Mouse (Mus musculus) MEL (cell line): ENCODE data around the gene Foxn1. TPM values are rescaled to one million over a fixed set of nuclear protein-coding genes. Genes with fewer than 3 reads are reported as not detected.

Source experiments
- DNase-seq: peaks from one replicate; pipeline ENCODE4 v3.0.0; 2011; ENCODE audit warnings: low read depth, low spot score
- H3K27ac ChIP-seq: 2 replicates; pipeline ENCODE4 v1.5.1; 2012; ENCODE audit warnings: low read depth, mild to moderate bottlenecking, control low read depth, low read length, moderate library complexity; ENCODE audit not compliant: control insufficient read depth
- H3K27me3 ChIP-seq, 2 experiments: fragments of 150-350 bp in 1 of 2; sonication (generic) in 1 of 2; 2 replicates each; pipeline ENCODE4 v1.6.1; 2012; ENCODE audit warnings: low read length in 2 of 2, mild to moderate bottlenecking in 2 of 2, improper control_type of control experiment in 1 of 2, moderate library complexity in 1 of 2; ENCODE audit not compliant: insufficient read depth in 2 of 2, control insufficient read depth in 1 of 2
- H3K36me3 ChIP-seq, 2 experiments: 2 replicates each; pipeline ENCODE4 v1.6.1; 2012 to 2014; ENCODE audit warnings: low read length in 2 of 2, improper control_type of control experiment in 1 of 2, inconsistent platforms in 1 of 2, mild to moderate bottlenecking in 1 of 2; ENCODE audit not compliant: insufficient read depth in 2 of 2, control insufficient read depth in 1 of 2
- H3K4me1 ChIP-seq, 2 experiments: fragments of 150-350 bp in 1 of 2; sonication (generic) in 1 of 2; 2 replicates each; pipeline ENCODE4 v1.6.1; 2012; ENCODE audit warnings: low read length in 2 of 2, improper control_type of control experiment in 1 of 2, mild to moderate bottlenecking in 1 of 2; ENCODE audit not compliant: insufficient read depth in 2 of 2, control insufficient read depth in 1 of 2
- H3K4me3 ChIP-seq, 2 experiments: fragments of 150-350 bp in 1 of 2; sonication (generic) in 1 of 2; 2 replicates each; pipeline ENCODE4 v1.5.1; 2012; ENCODE audit warnings: low read depth in 2 of 2, low read length in 2 of 2, mild to moderate bottlenecking in 2 of 2, moderate library complexity in 2 of 2, control low read depth in 1 of 2, improper control_type of control experiment in 1 of 2; ENCODE audit not compliant: control insufficient read depth in 1 of 2, insufficient read depth in 1 of 2
- H3K79me2 ChIP-seq: 2 replicates; pipeline ENCODE4 v1.6.1; 2012; ENCODE audit warnings: mild to moderate bottlenecking, low read length, moderate library complexity; ENCODE audit not compliant: control insufficient read depth, poor library complexity, insufficient read depth
- H3K9ac ChIP-seq: 2 replicates; pipeline ENCODE4 v1.6.1; 2012; ENCODE audit warnings: low read depth, mild to moderate bottlenecking, control low read depth, low read length, moderate library complexity; ENCODE audit not compliant: control insufficient read depth, poor library complexity, severe bottlenecking
- H3K9me3 ChIP-seq: fragments of 150-350 bp; sonication (generic); replicated peaks from 2 replicates; pipeline ENCODE4 v1.6.1; 2012; ENCODE audit warnings: mild to moderate bottlenecking, low read length, improper control_type of control experiment, moderate library complexity; ENCODE audit not compliant: insufficient read depth
- BHLHE40 ChIP-seq: IDR thresholded peaks from 2 replicates; pipeline ENCODE4 v1.6.1; 2012; ENCODE audit warnings: low read depth, mild to moderate bottlenecking, inconsistent platforms, low read length, improper control_type of control experiment, borderline replicate concordance
- CHD1 ChIP-seq: IDR thresholded peaks from 2 replicates; pipeline ENCODE4 v1.6.1; 2012; ENCODE audit warnings: low read depth, mild to moderate bottlenecking, inconsistent platforms, low read length, improper control_type of control experiment
- CHD2 ChIP-seq: IDR thresholded peaks from 2 replicates; pipeline ENCODE4 v1.6.1; 2011; ENCODE audit warnings: low read length, improper control_type of control experiment
- CTCF ChIP-seq, 3 experiments: IDR thresholded peaks in 2 of 3; conservative IDR thresholded peaks in 1 of 3; 2 replicates each; pipeline ENCODE4 v1.5.1; 2011 to 2012; ENCODE audit warnings: low read length in 3 of 3, low read depth in 2 of 3, mild to moderate bottlenecking in 2 of 3, improper control_type of control experiment in 1 of 3, inconsistent platforms in 1 of 3, mixed read lengths in 1 of 3, moderate library complexity in 1 of 3; ENCODE audit not compliant: control insufficient read depth in 1 of 3, insufficient read depth in 1 of 3, poor library complexity in 1 of 3, severe bottlenecking in 1 of 3
- E2F4 ChIP-seq: IDR thresholded peaks from 2 replicates; pipeline ENCODE4 v1.6.1; 2011; ENCODE audit warnings: low read depth, low read length, improper control_type of control experiment, borderline replicate concordance
- EP300 ChIP-seq, 2 experiments: IDR thresholded peaks; 2 replicates each; pipeline ENCODE4 v1.6.1; 2011; ENCODE audit warnings: improper control_type of control experiment in 2 of 2, low read length in 2 of 2, low read depth in 1 of 2, mild to moderate bottlenecking in 1 of 2
- MEF2A ChIP-seq: IDR thresholded peaks from 2 replicates; pipeline ENCODE4 v1.6.1; 2014; ENCODE audit warnings: low read depth, mild to moderate bottlenecking, inconsistent platforms, low read length, improper control_type of control experiment; ENCODE audit not compliant: poor library complexity, insufficient replicate concordance, severe bottlenecking; ENCODE audit errors: extremely low read depth
- MXI1 ChIP-seq: IDR thresholded peaks from 2 replicates; pipeline ENCODE4 v1.6.1; 2011; ENCODE audit warnings: mild to moderate bottlenecking, low read depth, low read length, improper control_type of control experiment
- MYB ChIP-seq: IDR thresholded peaks from 2 replicates; pipeline ENCODE4 v1.6.1; 2011; ENCODE audit warnings: mild to moderate bottlenecking, low read depth, low read length, improper control_type of control experiment
- MYC ChIP-seq: IDR thresholded peaks from 2 replicates; pipeline ENCODE4 v1.6.1; 2011; ENCODE audit warnings: low read depth, mild to moderate bottlenecking, low read length, improper control_type of control experiment, moderate library complexity
- NRF1 ChIP-seq: IDR thresholded peaks from 2 replicates; pipeline ENCODE4 v1.6.1; 2014; ENCODE audit warnings: low read depth, mild to moderate bottlenecking, inconsistent platforms, low read length, improper control_type of control experiment, moderate library complexity; ENCODE audit not compliant: poor library complexity, insufficient read depth, severe bottlenecking
- POLR2A ChIP-seq, 2 experiments: IDR thresholded peaks; 2 replicates each; pipeline ENCODE4 v1.6.1; 2011 to 2012; ENCODE audit warnings: low read length in 2 of 2, mild to moderate bottlenecking in 2 of 2, control low read depth in 1 of 2, improper control_type of control experiment in 1 of 2, low read depth in 1 of 2, moderate library complexity in 1 of 2; ENCODE audit not compliant: control insufficient read depth in 1 of 2, insufficient read depth in 1 of 2, poor library complexity in 1 of 2
- POLR2AphosphoS5 ChIP-seq: IDR thresholded peaks from 2 replicates; pipeline ENCODE4 v1.6.1; 2012; ENCODE audit warnings: low read depth, borderline replicate concordance, mild to moderate bottlenecking, inconsistent platforms, low read length, moderate library complexity, mixed read lengths
- RAD21 ChIP-seq: IDR thresholded peaks from 2 replicates; pipeline ENCODE4 v1.6.1; 2011; ENCODE audit warnings: mild to moderate bottlenecking, low read depth, low read length, improper control_type of control experiment
- RCOR1 ChIP-seq: IDR thresholded peaks from 2 replicates; pipeline ENCODE4 v1.6.1; 2012; ENCODE audit warnings: low read depth, mild to moderate bottlenecking, inconsistent platforms, low read length, improper control_type of control experiment
- SMC3 ChIP-seq: IDR thresholded peaks from 2 replicates; pipeline ENCODE4 v1.6.1; 2011; ENCODE audit warnings: low read depth, low read length, improper control_type of control experiment
- ZC3H11A ChIP-seq: IDR thresholded peaks from 2 replicates; pipeline ENCODE4 v1.6.1; 2012; ENCODE audit warnings: low read depth, mild to moderate bottlenecking, inconsistent platforms, low read length, improper control_type of control experiment
- polyA plus RNA-seq, 2 experiments: library from polyadenylated mRNA; stranded (reverse) in 1 of 2; unstranded in 1 of 2; fragments of >175 nt in 1 of 2; fragments of >200 nt in 1 of 2; gene quantifications; 2 replicates each; pipeline versions ENCODE4 v1.2.1 to v1.2.4; 2012; ENCODE audit warnings: low replicate concordance in 2 of 2, low read depth in 1 of 2; ENCODE audit not compliant: insufficient read length in 2 of 2, insufficient read depth in 1 of 2, missing spikeins in 1 of 2
- total RNA-seq: library from RNA; depleted of rRNA; stranded (reverse); fragments of 300-350 nt; gene quantifications from 2 replicates; pipeline ENCODE4 v1.2.3, GENCODE M21; 2012

The Foxn1 gene
- total and polyA plus RNA-seq, 3 experiments = not detected

- Histone ChIP-seq H3K4me1 (no peaks in the 10 kb centered on the region), H3K36me3 (no peaks in the 10 kb centered on the region), H3K9me3 (no peaks in the 10 kb centered on the region), H3K4me3 (no peak overlapping the region), H3K27me3 (peaks cover 4 to 5% of the 10 kb centered on the region in 2 experiments; a peak in 2 of 4 replicates), H3K79me2 (no peaks in the 10 kb centered on the region), H3K9ac (no peak overlapping the region), H3K27ac (no peak overlapping the region)
- peak; percentile 84 for DNase-seq
- peak; percentile 83 to 98 (median 96) for TF ChIP-seq CTCF (IDR thresholded peaks at IDR 0.05 in 2 of 3, conservative IDR thresholded peaks at IDR 0.05 in 1 of 3; ENCODE audit: control insufficient read depth in 1 of 3, insufficient read depth in 1 of 3, low read depth in 2 of 3, low read length in 3 of 3, poor library complexity in 1 of 3, severe bottlenecking in 1 of 3)
- TF ChIP-seq ZC3H11A = peak; percentile 49
- TF ChIP-seq RCOR1 = no peak
- TF ChIP-seq E2F4 = no peak
- no peak for TF ChIP-seq BHLHE40
- TF ChIP-seq SMC3 = peak; percentile 82
- no peak for TF ChIP-seq MEF2A
- peak; percentile 61 for TF ChIP-seq RAD21
- peak; percentile 66 for TF ChIP-seq NRF1
- TF ChIP-seq, all 39 proteins: peak for 5
Observed at GRCm38 (mm10) chr11:78397397-78397796, 11.0 kb upstream of the Foxn1 start.

- H3K27ac ChIP-seq = no peak overlapping the region
- no peak for DNase-seq
- no peaks in the 10 kb centered on the region for H3K4me1 ChIP-seq
- no peaks in the 10 kb centered on the region for H3K79me2 ChIP-seq
- TF ChIP-seq POLR2A (IDR thresholded peaks at IDR 0.05; ENCODE audit: control insufficient read depth in 1 of 2, insufficient read depth in 1 of 2, low read depth in 1 of 2, low read length in 2 of 2, poor library complexity in 1 of 2) = no peak
- no peak for TF ChIP-seq CTCF (IDR thresholded peaks at IDR 0.05 in 2 of 3, conservative IDR thresholded peaks at IDR 0.05 in 1 of 3; ENCODE audit: control insufficient read depth in 1 of 3, insufficient read depth in 1 of 3, low read depth in 2 of 3, low read length in 3 of 3, poor library complexity in 1 of 3, severe bottlenecking in 1 of 3)
- no peak for TF ChIP-seq MYB
- TF ChIP-seq CHD2 = no peak
- TF ChIP-seq MXI1 = no peak
- no peak for TF ChIP-seq EP300 (IDR thresholded peaks at IDR 0.05; ENCODE audit: low read depth in 1 of 2, low read length in 2 of 2)
- no peak for TF ChIP-seq CHD1
- TF ChIP-seq POLR2AphosphoS5 = no peak
- no peak for TF ChIP-seq MYC
- no peak for TF ChIP-seq RCOR1
- H3K9ac ChIP-seq = no peak overlapping the region
- peaks cover 2 to 8% of the 10 kb centered on the region in 2 experiments; a peak in 3 of 4 replicates for H3K27me3 ChIP-seq
- no peak overlapping the region for H3K4me3 ChIP-seq
- H3K36me3 ChIP-seq = no peaks in the 10 kb centered on the region
- H3K9me3 ChIP-seq = no peaks in the 10 kb centered on the region
Observed at GRCm38 (mm10) chr11:78396950-78397349, 10.6 kb upstream of the Foxn1 start.
